ENCODE assay signal across 8 mouse cellular contexts in genomic region chr6:38134806-38135559, GRCm38 (mm10). TPM values are rescaled to one million over a fixed set of nuclear protein-coding genes. Genes with fewer than 3 reads are reported as not detected.
DNase-seq lines count a peak whose midpoint lies in the region.

No protein-coding gene starts in this region.

- DNase-seq in kidney, adult 9 months: peak; percentile 49
- DNase-seq in kidney, postnatal 10 days: no peak
- peak; percentile 66 for DNase-seq in adrenal gland, postnatal 25 days
- peak; percentile 71 for DNase-seq in gastrocnemius, postnatal 10 days
- DNase-seq in right cerebral cortex, adult 18-20 months: peak; percentile 83
- DNase-seq in natural killer cell, adult 2 months (ENCODE audit: low spot score in 2 of 2): no peak
- DNase-seq in retina, embryonic 14.5 days (ENCODE audit: low spot score): no peak
- DNase-seq in thymus, postnatal 10 days (ENCODE audit: low spot score in 2 of 2): no peak

RNA-seq across cellular contexts. Expression of gene Atp6v0a4, which starts 10.6 kb away (rescaled TPM):
- total RNA-seq in adrenal gland, postnatal 25 days (2021): 0.76 and 0.79 TPM in 2 replicates
- total RNA-seq in gastrocnemius, postnatal 10 days (2021): 1 to 10 TPM; 1.8 to 2.3 TPM

RNA-seq across cellular contexts. Expression of gene Tmem213, which starts 25.9 kb away (rescaled TPM):
- total RNA-seq in adrenal gland, postnatal 25 days (2021): not detected in 2 replicates
- total RNA-seq in gastrocnemius, postnatal 10 days (2021): not detected

Comparison
In these comparisons a context has a peak if more than half of its experiments do, and no peak if none do; other contexts are left out.
1. DNase-seq: peak in kidney, adult 9 months (single experiment), adrenal gland, postnatal 25 days (single experiment), gastrocnemius, postnatal 10 days (single experiment) and right cerebral cortex, adult 18-20 months (single experiment); none in kidney, postnatal 10 days (single experiment), natural killer cell, adult 2 months (0 of 2), retina, embryonic 14.5 days (single experiment) and thymus, postnatal 10 days (0 of 2).